Mouse (Mus musculus) lung, adult 2 months (tissue): ENCODE data around the gene Afap1l2. TPM values are rescaled to one million over a fixed set of nuclear protein-coding genes. Genes with fewer than 3 reads are reported as not detected.

ENCODE experiments used
- DNase-seq: peaks from one replicate; pipeline ENCODE4 v3.0.0; 2022
- H3K4me1 ChIP-seq: fragments of 200-500 bp; 2 replicates; pipeline ENCODE4 v1.6.1; 2011; ENCODE audit warnings: low read length; ENCODE audit not compliant: control insufficient read depth, insufficient read depth
- H3K4me3 ChIP-seq: fragments of 200-500 bp; replicated peaks from 2 replicates; pipeline ENCODE3; 2011; ENCODE audit warnings: low read depth, mild to moderate bottlenecking, control low read depth, low read length; ENCODE audit errors: extremely low read depth
- CTCF ChIP-seq: fragments of 200-500 bp; IDR thresholded peaks from 2 replicates; pipeline ENCODE4 v1.5.1; 2011; ENCODE audit warnings: mild to moderate bottlenecking, low read length, control low read depth; ENCODE audit not compliant: insufficient read depth
- POLR2A ChIP-seq: fragments of 200-500 bp; IDR thresholded peaks from 2 replicates; pipeline ENCODE4 v1.6.1; 2011; ENCODE audit warnings: low read depth, mild to moderate bottlenecking, control low read depth, low read length, borderline replicate concordance; ENCODE audit errors: extremely low read depth
- WGBS: fragments of 180-500 bp; shearing (Covaris S2); methylation state at CpG from one replicate; pipeline ENCODE4 v1.1.7; 2018; 5-methylcytosine and 5-hydroxymethylcytosine counted together
- polyA plus RNA-seq: library from polyadenylated mRNA; depleted of rRNA; stranded (reverse); fragments of >200 nt; gene quantifications from 2 replicates; pipeline ENCODE4 v1.2.3, GENCODE M21; 2012

Gene Afap1l2
- polyA plus RNA-seq, 1 experiment = 10.0 TPM

GRCm38 (mm10) chr19:56998331-56998730 lies 9.7 kb downstream of the Afap1l2 start:
- Histone ChIP-seq H3K4me1 (peaks cover 10% of the 10 kb centered on the region), H3K4me3 (no peak overlapping the region)
- no peak for TF ChIP-seq CTCF
- TF ChIP-seq POLR2A = no peak
- 74% methylated on average over 4 of the region's 4 CpGs for WGBS
- no peak for DNase-seq

- TF ChIP-seq POLR2A (no peak), CTCF (no peak)
- 6% methylated on average over 10 of the region's 10 CpGs for WGBS
- peak; percentile 43 for DNase-seq
- H3K4me1 ChIP-seq = peaks cover 6% of the 10 kb centered on the region
- no peak overlapping the region for H3K4me3 ChIP-seq
Observed at GRCm38 (mm10) chr19:56997164-56997599, 10.8 kb downstream of the Afap1l2 start.

GRCm38 (mm10) chr19:56995441-56995840 lies 12.6 kb downstream of the Afap1l2 start:
- H3K4me1 ChIP-seq = peaks cover 11% of the 10 kb centered on the region
- DNase-seq = no peak
- 59% methylated on average over 4 of the region's 4 CpGs for WGBS
- TF ChIP-seq POLR2A (no peak), CTCF (no peak)
- no peak overlapping the region for H3K4me3 ChIP-seq

GRCm38 (mm10) chr19:56994653-56995052 lies 13.4 kb downstream of the Afap1l2 start:
- H3K4me3 ChIP-seq = no peak overlapping the region
- DNase-seq = peak; percentile 53
- H3K4me1 ChIP-seq = peaks cover 11% of the 10 kb centered on the region
- TF ChIP-seq POLR2A (no peak), CTCF (no peak)
- WGBS = 55% methylated on average over 4 of the region's 4 CpGs

GRCm38 (mm10) chr19:56993763-56994162 lies 14.3 kb downstream of the Afap1l2 start:
- Histone ChIP-seq H3K4me1 (peaks cover 13% of the 10 kb centered on the region), H3K4me3 (no peak overlapping the region)
- TF ChIP-seq POLR2A (no peak), CTCF (no peak)
- no peak for DNase-seq
- 62% methylated on average over 4 of the region's 4 CpGs for WGBS

- H3K4me1 ChIP-seq = peaks cover 14% of the 10 kb centered on the region
Observed at GRCm38 (mm10) chr19:56992978-56993545, 15.0 kb downstream of the Afap1l2 start.

GRCm38 (mm10) chr19:56990367-56991111 lies 17.5 kb downstream of the Afap1l2 start:
- peaks cover 12% of the 10 kb centered on the region for H3K4me1 ChIP-seq
- TF ChIP-seq CTCF (no peak), POLR2A (no peak)
- 50% methylated on average over 14 of the region's 14 CpGs for WGBS

More at GRCm38 (mm10) chr19:56992978-56993545, 15.0 kb downstream of the Afap1l2 start:
- WGBS = 63% methylated on average over 8 of the region's 8 CpGs
- TF ChIP-seq POLR2A (no peak), CTCF (no peak)
- H3K4me3 ChIP-seq = no peak overlapping the region
- DNase-seq = no peak

GRCm38 (mm10) chr19:56989171-56989570 lies 18.9 kb downstream of the Afap1l2 start:
- WGBS = 69% methylated on average over 8 of the region's 8 CpGs
- DNase-seq = no peak

More at GRCm38 (mm10) chr19:56990367-56991111, 17.5 kb downstream of the Afap1l2 start:
- DNase-seq = peak; percentile 25
- no peak overlapping the region for H3K4me3 ChIP-seq

GRCm38 (mm10) chr19:56984229-56984628 lies 23.8 kb downstream of the Afap1l2 start:
- H3K4me1 ChIP-seq = peaks cover 3% of the 10 kb centered on the region; the same call in 1 of the 2 replicates
- TF ChIP-seq POLR2A (no peak), CTCF (no peak)
- no peak overlapping the region for H3K4me3 ChIP-seq
- no peak for DNase-seq
- 51% methylated on average over 4 of the region's 4 CpGs for WGBS

More at GRCm38 (mm10) chr19:56989171-56989570, 18.9 kb downstream of the Afap1l2 start:
- no peak overlapping the region for H3K4me3 ChIP-seq
- no peak for TF ChIP-seq CTCF
- no peak for TF ChIP-seq POLR2A
- peaks cover 7% of the 10 kb centered on the region; the same call in 1 of the 2 replicates for H3K4me1 ChIP-seq
